Mouse (Mus musculus) MN1 (cell line): ENCODE data around the gene Olfr486.
"Not testable (repeated sequence)": the region's sequence is repeated elsewhere in the genome, so short reads cannot be mapped to it uniquely, and the experiment has no call there.

Source experiments
- DNase-seq: peaks from one replicate; pipeline ENCODE4 v3.0.0-alpha.2; 2016; ENCODE audit warnings: low spot score

Olfr486 gene

GRCm38 (mm10) chr7:108172642-108173041 lies at the start of gene Olfr486:
TSS of gene Olfr486 (minus strand) at chr7:108172742.
- not testable (repeated sequence) for DNase-seq

DNA sequence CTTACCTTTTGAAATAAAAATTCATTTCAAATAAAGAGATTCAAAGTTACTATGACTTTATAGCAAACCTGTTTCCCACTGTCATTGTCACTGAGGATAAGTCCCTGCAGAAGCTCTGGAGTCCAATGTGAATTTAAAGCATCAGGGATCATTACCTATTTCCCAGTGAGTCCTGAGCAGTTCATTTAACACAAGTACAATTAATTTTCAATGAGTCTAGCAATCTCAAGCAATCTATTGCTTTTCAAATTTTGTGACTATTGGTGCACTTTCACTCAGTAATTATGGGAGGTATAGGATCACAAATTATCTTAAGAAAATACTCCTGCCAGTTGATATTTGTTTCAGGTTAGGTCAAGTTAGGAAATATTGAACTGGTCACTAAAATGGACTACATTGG lies 42.0 kb upstream of the Olfr486 start, which contains the start of gene Olfr487:
Gene Olfr487, minus strand, starts transcription at position 101 of the 400 bp plus-strand sequence.
- DNase-seq, result not testable (repeated sequence)

- no peak for DNase-seq
Measured at GRCm38 (mm10) chr7:108196938-108197337, 24.4 kb upstream of the Olfr486 start.

DNA sequence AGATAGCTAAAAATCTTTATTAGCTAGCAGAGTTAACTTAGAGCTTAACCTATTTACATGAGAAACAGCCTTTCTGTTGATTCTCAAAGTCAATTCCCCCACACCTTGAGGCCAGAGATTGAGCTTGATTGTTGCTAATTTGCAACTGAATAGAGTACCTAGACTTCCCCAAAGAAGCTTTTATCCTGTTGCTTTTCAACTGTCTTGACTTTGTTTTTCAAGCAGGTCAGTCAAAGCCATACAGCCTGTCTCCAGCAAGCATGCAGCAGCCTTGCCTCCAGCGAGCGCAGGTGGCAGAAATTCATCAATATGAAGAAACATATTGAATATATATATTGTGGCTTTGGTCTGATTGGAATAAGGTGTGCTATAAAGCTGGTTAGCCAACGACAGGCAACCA lies 23.8 kb upstream of the Olfr486 start:
- DNase-seq, result not testable (repeated sequence)

DNA sequence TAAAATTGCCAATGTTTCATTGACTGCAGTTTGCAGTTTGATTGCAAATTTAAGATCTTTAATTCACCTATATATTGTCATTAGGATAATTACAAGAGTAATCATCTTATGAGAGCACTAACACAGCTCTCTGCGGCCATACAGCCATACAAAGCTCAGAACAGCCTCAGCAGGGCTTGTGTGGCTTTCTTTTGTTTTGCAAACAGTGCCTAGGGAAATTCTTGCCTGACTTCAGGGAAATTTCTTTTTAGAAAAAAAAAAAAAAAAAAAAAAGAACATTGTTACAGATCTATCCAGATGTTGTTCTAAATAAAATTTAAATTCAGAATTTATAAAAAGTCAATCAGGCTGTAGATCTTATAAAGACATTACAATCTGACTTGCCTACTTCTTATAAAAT lies 20.2 kb upstream of the Olfr486 start:
- DNase-seq, result not testable (repeated sequence)

- not testable (repeated sequence) for DNase-seq
Measured at GRCm38 (mm10) chr7:108191196-108191595, 18.7 kb upstream of the Olfr486 start.

- not testable (repeated sequence) for DNase-seq
Measured at GRCm38 (mm10) chr7:108185237-108185636, 12.7 kb upstream of the Olfr486 start.

- not testable (repeated sequence) for DNase-seq
Measured at GRCm38 (mm10) chr7:108184401-108184800, 11.9 kb upstream of the Olfr486 start.

- DNase-seq, result no peak
Measured at GRCm38 (mm10) chr7:108159771-108160170, 12.8 kb downstream of the Olfr486 start, which contains the start of gene Olfr485. TSS of gene Olfr485 (minus strand) at chr7:108159871.

DNA sequence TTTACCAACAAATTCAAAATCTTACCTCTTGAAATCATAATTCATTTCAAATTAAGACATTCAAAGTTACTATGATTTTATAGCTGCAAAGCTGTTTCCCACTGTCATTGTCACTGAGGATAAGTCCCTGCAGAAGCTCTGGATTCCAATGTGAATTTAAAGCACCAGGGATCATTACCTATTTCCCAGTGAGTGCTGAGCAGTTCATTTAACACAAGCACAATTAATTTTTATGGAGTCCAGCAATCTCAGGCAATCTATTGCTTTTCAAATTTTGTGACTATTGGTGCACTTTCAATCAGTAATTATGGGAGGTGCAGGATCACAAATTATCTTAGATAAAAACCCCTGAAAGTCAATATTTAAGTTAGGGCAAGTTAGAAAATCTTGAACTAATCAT lies 45.2 kb downstream of the Olfr486 start, which contains the start of gene Olfr484:
Gene Olfr484, minus strand, starts transcription at position 101 of the 400 bp plus-strand sequence.
- no peak for DNase-seq
